Mouse (Mus musculus) bone marrow macrophage, adult 2 months (primary cell): Measurements from ENCODE around the gene Xlr. TPM values are rescaled to one million over a fixed set of nuclear protein-coding genes. Genes with fewer than 3 reads are reported as not detected.
"Not testable (repeated sequence)": the region's sequence is repeated elsewhere in the genome, so short reads cannot be mapped to it uniquely, and the experiment has no call there.

Experiments
- H3K27ac ChIP-seq: 2 replicates; pipeline ENCODE4 v1.5.1; 2012; ENCODE audit warnings: low read depth, low read length; ENCODE audit not compliant: insufficient read depth
- H3K4me1 ChIP-seq: 2 replicates; pipeline ENCODE4 v1.6.1; 2012; ENCODE audit warnings: low read length; ENCODE audit not compliant: control insufficient read depth, insufficient read depth
- H3K4me3 ChIP-seq: 2 replicates; pipeline ENCODE4 v1.5.1; 2012; ENCODE audit warnings: mild to moderate bottlenecking, low read length, moderate library complexity; ENCODE audit not compliant: insufficient read depth
- CTCF ChIP-seq: IDR thresholded peaks from 2 replicates; pipeline ENCODE4 v1.5.1; 2012; ENCODE audit warnings: low read depth, mild to moderate bottlenecking, low read length, moderate library complexity
- POLR2A ChIP-seq: IDR thresholded peaks from 2 replicates; pipeline ENCODE4 v1.6.1; 2012; ENCODE audit warnings: mild to moderate bottlenecking, low read depth, low read length, borderline replicate concordance
- polyA plus RNA-seq: library from polyadenylated mRNA; stranded (reverse); fragments of >200 nt; gene quantifications from 2 replicates; pipeline ENCODE4 v1.2.4, GENCODE M21; 2012; ENCODE audit not compliant: missing spikeins, insufficient read depth, insufficient read length

Gene Xlr
- polyA plus RNA-seq = 2.2 and 3.0 TPM in 2 replicates

GRCm38 (mm10) chrX:53797519-53797918 lies at the start of gene Xlr:
Gene Xlr (minus strand): TSS chrX:53797706.
- not testable (repeated sequence) for H3K27ac ChIP-seq, H3K4me1 ChIP-seq, H3K4me3 ChIP-seq

- Histone ChIP-seq H3K27ac (no peak overlapping the region), H3K4me1 (no peaks in the 10 kb centered on the region), H3K4me3 (no peak overlapping the region)
- TF ChIP-seq POLR2A = no peak
- TF ChIP-seq CTCF = no peak
Observed at GRCm38 (mm10) chrX:53799074-53799473, 1.6 kb upstream of the Xlr start.

GRCm38 (mm10) chrX:53776276-53776675 lies 21.2 kb downstream of the Xlr start, which contains the start of gene Zfp36l3:
Gene Zfp36l3 (minus strand): TSS chrX:53776394.
- TF ChIP-seq CTCF (no peak), POLR2A (no peak)
- no peak within 1 kb of the TSS for H3K27ac ChIP-seq
- no peaks in the 10 kb centered on the region for H3K4me1 ChIP-seq
- H3K4me3 ChIP-seq = no peak within 1 kb of the TSS

- Histone ChIP-seq H3K27ac (no peak within 1 kb of the TSS), H3K4me3 (no peak within 1 kb of the TSS), H3K4me1 (peaks cover 5% of the 10 kb centered on the region)
- TF ChIP-seq CTCF = no peak
Observed at GRCm38 (mm10) chrX:53757736-53758135, 39.8 kb downstream of the Xlr start, which contains the start of gene 1700013H16Rik. Gene 1700013H16Rik (minus strand): TSS chrX:53757831.

GRCm38 (mm10) chrX:53752851-53753250 lies 44.7 kb downstream of the Xlr start:
- H3K4me1 ChIP-seq = peaks cover 12% of the 10 kb centered on the region
- no peak for TF ChIP-seq CTCF
- TF ChIP-seq POLR2A = no peak
- H3K4me3 ChIP-seq = no peak overlapping the region
- peak overlapping the region; percentile 61 for H3K27ac ChIP-seq

- Histone ChIP-seq H3K4me1 (peaks cover 4% of the 10 kb centered on the region), H3K27ac (no peak overlapping the region; the same call in 1 of the 2 replicates)
Observed at GRCm38 (mm10) chrX:53728967-53729366, 68.5 kb downstream of the Xlr start.

More at GRCm38 (mm10) chrX:53728967-53729366, 68.5 kb downstream of the Xlr start:
- no peak overlapping the region for H3K4me3 ChIP-seq
- TF ChIP-seq CTCF (no peak), POLR2A (no peak)

Other genes with a start within 250 kb of the Xlr start
- 5.2 and 7.2 TPM in 2 replicates for gene Rtl8c, start 189.7 kb downstream of the Xlr start, polyA plus RNA-seq
- gene Gm14597, start 188.7 kb downstream of the Xlr start, polyA plus RNA-seq = not detected in 2 replicates
- 39.7 and 42.0 TPM in 2 replicates for gene Rtl8a, start 154.0 kb downstream of the Xlr start, polyA plus RNA-seq
- gene Rtl8b, start 127.3 kb downstream of the Xlr start, polyA plus RNA-seq = 33.8 and 38.1 TPM in 2 replicates
- gene 4930502E18Rik, start 72.9 kb downstream of the Xlr start, polyA plus RNA-seq = 0.56 TPM in 1 of 2 replicates, not detected in the other
- not detected in 2 replicates for gene 1700013H16Rik, start 39.9 kb downstream of the Xlr start, polyA plus RNA-seq
- gene Zfp36l3, start 21.3 kb downstream of the Xlr start, polyA plus RNA-seq = not detected in 2 replicates